Mouse (Mus musculus): ENCODE results near the gene Srek1ip1.

Srek1ip1 gene

GRCm38 (mm10) chr13:104843295-104844089 lies 51.2 kb downstream of the Srek1ip1 start:
- no peak for DNase-seq (ENCODE audit: low spot score in 2 of 2)

GRCm38 (mm10) chr13:104853645-104854044 lies 61.4 kb downstream of the Srek1ip1 start:
- no peak for DNase-seq (ENCODE audit: low spot score in 2 of 2)

GRCm38 (mm10) chr13:104863127-104863979 lies 71.1 kb downstream of the Srek1ip1 start, which contains the start of gene Shisal2b:
TSS of gene Shisal2b (minus strand) at chr13:104863893.
- no peak for DNase-seq (ENCODE audit: low spot score in 2 of 2)

- DNase-seq (ENCODE audit: low spot score in 2 of 2) = no peak
Measured at GRCm38 (mm10) chr13:104866726-104867125, 74.4 kb downstream of the Srek1ip1 start.

GRCm38 (mm10) chr13:104869907-104870306 lies 77.6 kb downstream of the Srek1ip1 start:
- DNase-seq (ENCODE audit: low spot score in 2 of 2) = no peak

- DNase-seq (ENCODE audit: low spot score in 2 of 2) = no peak
Measured at GRCm38 (mm10) chr13:104878508-104878907, 86.2 kb downstream of the Srek1ip1 start.

- no peak for DNase-seq (ENCODE audit: low spot score in 2 of 2)
Measured at GRCm38 (mm10) chr13:104883566-104884249, 91.4 kb downstream of the Srek1ip1 start.

GRCm38 (mm10) chr13:104886308-104887032 lies 94.2 kb downstream of the Srek1ip1 start:
- no peak for DNase-seq (ENCODE audit: low spot score in 2 of 2)

All from heart, adult 9 months (tissue).